Mouse (Mus musculus) megakaryocyte, embryonic 14.5 days (primary cell): ENCODE data around the gene H13.

Experiments used
- FLI1 ChIP-seq: IDR thresholded peaks from 2 replicates; pipeline ENCODE4 v1.6.1; 2012; ENCODE audit warnings: low read length, inconsistent platforms, mixed read lengths
- GATA1 ChIP-seq: IDR thresholded peaks from 3 replicates; pipeline ENCODE4 v1.6.1; 2012; ENCODE audit warnings: mixed read lengths, low read length, inconsistent platforms, borderline replicate concordance

DNA sequence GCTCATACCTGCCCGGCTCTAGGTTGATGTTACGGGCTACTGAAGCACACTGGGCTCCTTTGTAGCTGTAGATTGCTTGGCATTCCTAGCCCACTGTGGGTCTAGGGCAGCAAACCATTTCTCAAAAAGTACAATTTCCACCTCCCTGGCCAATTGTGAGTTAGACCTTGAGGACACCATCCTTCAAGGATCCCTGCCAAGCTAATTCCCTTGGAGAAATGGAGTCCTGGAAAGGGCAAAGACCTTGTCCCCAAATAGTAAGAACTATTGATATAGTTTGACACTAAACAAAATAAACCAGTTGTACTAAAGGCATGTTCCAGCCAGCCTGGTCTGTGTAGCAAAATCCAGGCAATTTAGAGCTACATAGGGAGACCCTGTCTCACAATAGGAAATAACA is 69.1 kb downstream of the H13 start:
- TF ChIP-seq GATA1 (no peak), FLI1 (no peak)
